ENCODE assay signal across 9 mouse cellular contexts in genomic region chr15:100168191-100168606, GRCm38 (mm10). TPM values are rescaled to one million over a fixed set of nuclear protein-coding genes. Genes with fewer than 3 reads are reported as not detected.
DNase-seq lines count a peak whose midpoint lies in the region; TF ChIP-seq lines count a peak whose summit lies in the region.
"Had no signal": no experiment of that assay in that cellular context is flagged by ENCODE, and none has a peak within 500 bp of the region (broad histone marks: within the 10 kb centered on the region; RNA-seq: fewer than 3 reads in every experiment).

No protein-coding gene starts in this region.

- no peak for TF ChIP-seq POLR2A in heart, adult 2 months (IDR thresholded peaks at IDR 0.05; ENCODE audit: insufficient read depth, low read depth, low read length)

- H3K27me3 ChIP-seq in heart, adult 2 months (ENCODE audit: control insufficient read depth, insufficient read depth, low read length) = no peaks in the 10 kb centered on the region
- H3K27me3 ChIP-seq in midbrain, embryonic 10.5 days (ENCODE audit: low read depth, poor library complexity, severe bottlenecking) = no peaks in the 10 kb centered on the region

- WGBS in heart, adult 2 months = 58% methylated on average over 8 of the region's 8 CpGs
- 91% methylated on average over 8 of the region's 8 CpGs for WGBS in midbrain, embryonic 10.5 days

- peaks cover 4% of the 10 kb centered on the region for H3K4me1 ChIP-seq in heart, adult 2 months (ENCODE audit: control insufficient read depth, insufficient read depth, low read length)
- H3K4me1 ChIP-seq in midbrain, embryonic 10.5 days = no peaks in the 10 kb centered on the region

- H3K27ac ChIP-seq in heart, adult 2 months = peak overlapping the region; percentile 66
- H3K27ac ChIP-seq in midbrain, embryonic 10.5 days (replicated peaks) = no peak overlapping the region

- TF ChIP-seq CTCF in heart, adult 2 months (IDR thresholded peaks at IDR 0.05) = no peak

- H3K79me2 ChIP-seq in heart, adult 2 months (replicated peaks; ENCODE audit: control insufficient read depth, insufficient read depth, low read length) = no peaks in the 10 kb centered on the region

- H3K9ac ChIP-seq in heart, adult 2 months (ENCODE audit: low read depth, low read length) = no peak overlapping the region

- intact Hi-C loops in heart, adult 2 months (cut with DNase I) = no loop called here
- intact Hi-C loops in heart, postnatal 36 days (cut with DNase I) = no loop called here

- DNase-seq in heart, adult 2 months = peak; percentile 32 to 49
- no peak for DNase-seq in heart, adult 11 months
- DNase-seq in Muller cell, postnatal 12 days (ENCODE audit: inconsistent ontology term) = peak; percentile 59
- peak; percentile 81 for DNase-seq in fibroblast of lung, adult 2 months (ENCODE audit: low read depth)
- DNase-seq in heart, postnatal 36 days = peak; percentile 33 to 51
- DNase-seq in midbrain, embryonic 10.5 days (ENCODE audit: low spot score) = no peak
- no peak for DNase-seq in urinary bladder, adult 18-20 months (ENCODE audit: low spot score in 2 of 2)
- DNase-seq in kidney, adult 8-10 months = no peak
- DNase-seq: cerebellum, adult 9-11 months had no signal

- H3K36me3 ChIP-seq in heart, adult 2 months (ENCODE audit: control insufficient read depth, insufficient read depth, low read length) = peaks cover 2% of the 10 kb centered on the region; the same call in 1 of the 2 replicates
- H3K36me3 ChIP-seq in midbrain, embryonic 10.5 days = peaks cover 87% of the 10 kb centered on the region

- no peaks in the 10 kb centered on the region for H3K9me3 ChIP-seq in midbrain, embryonic 10.5 days (replicated peaks)

- no peak overlapping the region for H3K4me3 ChIP-seq in heart, adult 2 months
- no peak overlapping the region for H3K4me3 ChIP-seq in midbrain, embryonic 10.5 days

- no peak for TF ChIP-seq EP300 in heart, adult 2 months (IDR thresholded peaks at IDR 0.05; ENCODE audit: insufficient read depth, low read depth, low read length)

RNA-seq across cellular contexts. Expression of gene Atf1, which starts 59.4 kb away (rescaled TPM):
- total RNA-seq in heart, adult 2 months (2021) = 10 to 100 TPM; 50.7 to 53.9 TPM
- polyA plus RNA-seq in heart, adult 2 months (2012; rRNA removed) = 54.2 and 59.7 TPM in 2 replicates
- total RNA-seq in heart, postnatal 36 days (2021) = 10 to 100 TPM; 40.5 to 53.9 TPM
- 33.6 and 33.7 TPM in 2 replicates for polyA plus RNA-seq in midbrain, embryonic 10.5 days (2016; fragmentation: Nextera tagmentation; extraction: Ambion mirVana)

Comparison
In these comparisons a context has a peak if more than half of its experiments do, and no peak if none do; other contexts are left out.
1. DNase-seq: peak in heart, adult 2 months (2 of 2), Muller cell, postnatal 12 days (single experiment), fibroblast of lung, adult 2 months (single experiment) and heart, postnatal 36 days (2 of 2); none in heart, adult 11 months (single experiment), midbrain, embryonic 10.5 days (single experiment), urinary bladder, adult 18-20 months (0 of 2) and kidney, adult 8-10 months (0 of 2).